Mouse (Mus musculus): Measurements from ENCODE around the gene Mapkap1.

The Mapkap1 gene

DNA sequence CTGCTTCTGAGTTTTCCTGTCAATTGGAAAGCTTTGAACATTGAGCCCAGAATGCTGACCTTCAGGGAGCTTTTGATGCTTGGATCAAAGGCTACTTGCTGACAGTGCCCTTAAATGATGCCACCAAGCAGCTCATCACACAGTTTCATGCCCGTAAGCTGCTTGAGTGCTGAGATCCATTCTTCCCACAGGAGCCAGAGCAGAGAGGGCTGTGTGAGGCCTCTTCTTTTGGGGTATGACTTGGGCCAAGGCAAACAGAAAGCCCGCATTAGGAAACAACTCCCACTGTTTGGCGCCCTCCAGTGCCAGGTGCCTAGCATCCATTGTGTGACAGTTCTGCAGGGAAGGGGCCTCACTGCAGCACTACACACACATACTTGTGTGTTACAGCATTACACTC is 123.5 kb downstream of the Mapkap1 start:
- CTCF ChIA-PET, result no interaction called here

DNA sequence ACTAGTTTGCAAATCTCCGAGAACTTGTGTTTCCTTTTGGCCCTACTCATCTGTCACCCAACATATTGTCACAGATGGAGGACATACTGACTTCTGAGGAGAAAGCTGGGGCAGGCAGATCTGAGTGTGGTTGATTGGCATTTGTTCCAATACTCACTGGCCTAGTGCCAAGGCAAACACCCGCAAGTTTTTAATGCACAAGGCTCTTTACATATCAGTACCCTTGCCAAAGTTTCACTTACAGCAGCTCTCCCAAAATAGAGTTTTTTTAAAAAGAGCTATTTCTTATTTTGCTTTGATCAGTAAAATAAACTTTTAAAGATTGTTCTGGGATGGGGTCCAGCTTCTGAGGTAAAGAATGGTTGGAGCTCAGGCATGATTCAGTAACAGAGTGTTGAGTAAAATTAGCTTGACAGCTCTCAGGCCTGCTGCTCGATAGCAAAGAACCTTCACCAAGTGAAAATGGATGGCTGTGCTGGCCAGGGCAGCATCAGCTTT is 125.3 kb downstream of the Mapkap1 start:
- CTCF ChIA-PET, result no interaction called here

DNA sequence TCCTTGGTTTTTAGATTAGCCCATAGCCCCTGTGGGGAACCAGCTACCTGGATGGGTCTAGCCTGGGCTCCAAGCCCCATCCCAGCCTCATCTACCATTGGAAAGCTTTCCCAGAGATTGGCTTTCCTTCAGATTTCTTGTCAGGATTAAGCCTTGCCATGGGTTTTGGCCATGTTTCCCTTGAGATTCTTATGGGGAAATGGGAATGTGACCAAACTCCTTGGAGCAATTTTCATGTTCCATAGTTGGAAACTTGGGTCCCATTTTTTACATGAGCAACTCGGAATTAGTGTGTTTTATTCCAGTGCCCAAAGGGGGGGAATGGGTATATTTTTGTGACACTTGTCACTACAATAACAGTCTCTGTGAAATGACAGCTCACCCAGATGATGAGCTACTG is 125.8 kb downstream of the Mapkap1 start:
- CTCF ChIA-PET, result interaction anchor here (0.6 kb wide), 1 partner anchor 537 kb away, joined by 3 read pairs; no protein-coding TSS in a partner anchor

DNA sequence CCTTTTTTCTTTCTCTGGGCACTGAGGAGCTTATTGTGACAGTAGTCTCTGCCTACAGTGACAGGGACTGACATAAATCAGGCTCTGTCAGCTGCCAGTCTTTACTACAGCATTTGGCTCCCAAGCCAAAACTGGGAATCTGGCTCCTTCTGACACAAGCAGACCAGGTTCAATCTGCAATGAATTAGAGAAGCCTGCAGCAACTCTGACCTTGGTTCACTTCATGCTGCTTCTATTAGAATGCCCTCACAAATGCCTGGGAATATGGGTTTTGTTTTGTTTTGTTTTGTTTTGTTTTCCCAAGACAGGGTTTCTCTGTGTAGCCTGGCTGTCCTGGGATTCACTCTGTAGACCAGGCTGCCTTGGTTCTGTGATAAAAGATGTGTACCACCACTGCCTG is 126.7 kb downstream of the Mapkap1 start:
- CTCF ChIA-PET, result no interaction called here

DNA sequence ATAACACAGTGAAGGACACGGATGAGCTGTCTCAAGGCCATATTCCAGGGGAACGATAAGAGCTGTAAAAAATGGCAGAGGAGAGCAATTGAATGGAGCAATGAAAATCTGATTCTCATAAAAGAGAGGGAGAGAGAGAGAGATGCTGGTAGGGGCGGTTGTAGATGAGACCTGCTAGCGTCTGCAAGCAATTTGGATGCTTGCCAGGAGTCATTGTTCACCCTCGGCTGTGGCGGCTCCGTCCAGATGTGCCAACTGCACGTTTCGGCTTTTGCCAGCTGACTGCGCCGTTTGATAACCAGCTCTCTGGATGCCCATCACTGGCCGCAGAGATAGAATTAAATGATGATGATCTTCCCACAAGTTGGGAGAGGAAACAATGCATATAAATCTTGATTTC is 128.4 kb downstream of the Mapkap1 start:
- CTCF ChIA-PET, result no interaction called here

DNA sequence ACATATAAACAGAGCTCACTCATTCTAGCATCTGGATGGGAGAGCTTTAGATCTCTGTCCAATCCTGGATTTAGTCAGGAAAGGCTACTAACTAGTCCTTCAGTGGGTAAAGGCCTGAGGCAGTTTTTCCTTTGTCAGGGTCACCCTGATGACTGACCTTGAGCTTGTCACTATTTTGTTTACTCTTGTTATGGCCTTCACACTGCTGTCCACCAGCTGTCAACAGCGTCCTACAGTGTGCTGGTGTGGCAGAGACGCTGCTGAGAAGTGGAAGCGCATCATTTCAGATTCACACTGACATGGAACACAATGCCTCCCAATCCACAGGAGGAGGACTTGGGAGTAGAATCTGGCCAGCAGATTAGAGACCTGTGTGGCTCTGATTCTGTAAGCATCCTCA is 130.8 kb downstream of the Mapkap1 start:
- CTCF ChIA-PET, result no interaction called here

DNA sequence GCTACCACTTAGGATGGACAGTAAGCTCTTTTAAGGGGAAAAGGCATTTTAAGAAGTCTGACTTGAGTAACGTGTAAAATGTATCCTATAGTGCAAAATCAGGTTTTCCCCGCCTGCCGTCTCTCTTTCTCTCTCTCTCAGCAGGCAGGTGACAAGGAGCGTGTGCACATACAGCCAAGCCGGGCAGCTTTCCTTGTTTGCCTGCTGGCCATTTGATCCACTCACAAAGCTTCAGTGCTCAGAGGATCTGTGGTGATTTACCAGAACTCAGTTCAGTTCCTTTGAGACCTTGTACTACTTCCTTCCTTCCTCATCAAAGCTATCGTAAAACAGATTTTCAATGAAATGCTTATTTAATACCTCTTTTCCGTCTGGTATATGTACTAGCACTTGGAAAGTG is 137.0 kb downstream of the Mapkap1 start:
- CTCF ChIA-PET, result no interaction called here

DNA sequence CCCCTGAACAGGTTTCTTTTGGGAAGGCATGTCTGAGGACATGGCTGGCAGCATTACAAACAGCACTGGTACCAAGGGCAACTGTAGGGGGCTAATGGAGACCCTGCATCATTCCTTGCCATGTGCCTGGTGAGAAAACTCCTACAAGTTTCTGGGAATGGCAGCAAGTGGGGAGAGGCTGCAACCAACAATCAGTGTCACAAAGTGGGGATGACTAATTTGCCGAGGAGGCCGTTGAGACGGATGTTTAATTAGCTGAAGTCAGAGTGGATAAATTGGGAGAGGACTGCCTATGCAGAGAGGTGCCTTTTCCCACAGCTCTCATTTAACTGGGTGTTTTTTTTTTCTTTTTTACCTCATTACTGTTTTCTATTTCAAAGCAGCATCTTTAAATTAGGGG is 137.4 kb downstream of the Mapkap1 start:
- CTCF ChIA-PET, result no interaction called here

DNA sequence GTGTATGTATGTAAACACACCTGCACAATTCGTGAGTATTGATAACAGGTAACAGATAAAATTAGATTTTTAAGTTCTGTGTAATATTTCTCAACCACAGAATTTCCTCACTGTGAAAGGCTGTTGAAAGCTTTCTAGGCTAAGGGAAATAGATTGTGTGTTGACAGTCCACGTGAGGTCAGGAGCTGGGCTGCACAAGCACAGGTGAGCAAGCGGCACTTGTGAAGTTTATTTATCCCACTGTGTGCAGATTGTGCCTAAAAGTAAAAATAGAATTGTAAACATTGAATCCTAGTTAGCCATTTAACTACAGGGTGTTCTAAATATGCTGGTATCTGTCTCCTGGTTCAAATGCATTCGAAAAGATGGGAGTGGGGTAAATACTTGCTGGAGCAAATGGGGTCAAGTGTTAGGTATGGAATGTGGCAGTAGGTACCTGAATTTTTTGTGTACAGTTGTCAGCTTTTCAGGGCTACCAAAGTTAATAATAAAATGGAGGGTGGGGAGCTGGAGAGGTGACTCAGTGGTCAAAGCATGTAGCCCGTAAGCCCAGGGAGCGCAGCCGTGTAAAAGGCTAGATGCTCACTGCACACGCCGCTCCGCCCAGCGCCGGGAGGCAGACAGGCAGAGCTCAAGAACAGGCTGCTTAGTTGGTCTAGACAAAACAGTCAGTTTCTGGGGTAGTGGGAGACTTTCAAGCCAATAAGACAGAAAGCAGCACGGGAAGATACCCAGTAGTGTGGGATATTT is 138.2 kb downstream of the Mapkap1 start:
- CTCF ChIA-PET, result no interaction called here

DNA sequence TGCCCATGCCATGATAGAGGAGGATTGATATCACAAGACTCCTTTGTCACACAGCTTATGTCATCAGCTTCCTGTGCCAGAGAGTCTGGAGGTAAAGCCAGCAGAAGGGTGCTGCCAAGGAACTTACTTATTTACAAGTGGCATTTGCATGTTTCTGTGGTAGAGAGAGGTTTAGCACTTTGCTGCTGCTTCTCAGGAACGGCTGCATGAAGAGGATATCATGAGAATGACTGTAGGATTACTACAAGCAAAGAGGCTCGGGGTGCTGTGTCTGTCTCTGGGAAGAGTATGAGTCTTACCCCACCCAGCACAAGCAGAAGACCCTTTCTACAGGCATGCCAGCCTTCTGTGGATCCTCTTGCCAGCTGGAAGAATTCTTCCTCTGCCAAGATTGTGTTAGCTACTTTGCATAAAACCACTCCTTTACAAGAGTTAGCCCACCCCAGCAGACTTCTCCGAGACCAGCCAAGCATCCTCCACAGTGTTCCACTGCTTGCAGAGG is 139.7 kb downstream of the Mapkap1 start:
- CTCF ChIA-PET, result no interaction called here

DNA sequence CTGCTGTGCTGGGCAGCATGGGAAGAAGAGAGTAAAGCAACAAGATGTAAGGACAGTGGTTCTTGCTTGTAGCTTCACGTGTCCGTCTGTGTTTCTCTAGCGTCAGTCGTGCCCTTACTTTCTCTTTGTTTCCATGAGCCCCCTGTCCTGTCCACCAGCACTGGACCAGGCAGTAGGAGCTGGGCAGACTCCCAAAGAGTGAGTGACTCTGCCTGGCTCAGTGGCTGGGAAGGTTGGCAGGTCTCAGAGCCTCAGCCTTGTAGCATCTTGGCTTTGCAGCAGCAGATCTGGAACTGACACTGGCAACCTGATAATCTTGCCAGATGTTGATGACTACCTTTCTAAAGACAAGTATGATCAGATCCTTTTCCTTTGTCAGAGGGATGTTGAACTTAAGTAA is 140.9 kb downstream of the Mapkap1 start:
- CTCF ChIA-PET, result no interaction called here

DNA sequence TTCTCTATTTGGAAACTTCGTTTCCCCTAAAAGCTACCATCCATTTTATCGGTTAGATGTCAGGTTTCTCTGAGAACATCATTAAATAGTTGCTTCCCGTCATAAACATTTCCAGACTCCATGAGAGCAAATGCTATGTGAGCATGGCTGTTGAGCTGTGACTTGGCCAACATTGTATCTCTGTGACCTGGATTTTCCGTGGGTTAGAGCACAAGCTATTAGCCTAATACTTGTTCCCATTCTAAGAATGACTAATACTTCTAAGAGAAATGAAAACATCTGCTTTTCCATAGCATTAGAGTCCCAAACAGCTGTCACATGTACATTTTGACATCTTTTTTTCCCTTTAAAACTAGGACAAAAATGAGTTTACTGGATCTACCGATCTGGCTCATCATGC is 142.4 kb downstream of the Mapkap1 start:
- CTCF ChIA-PET, result no interaction called here

DNA sequence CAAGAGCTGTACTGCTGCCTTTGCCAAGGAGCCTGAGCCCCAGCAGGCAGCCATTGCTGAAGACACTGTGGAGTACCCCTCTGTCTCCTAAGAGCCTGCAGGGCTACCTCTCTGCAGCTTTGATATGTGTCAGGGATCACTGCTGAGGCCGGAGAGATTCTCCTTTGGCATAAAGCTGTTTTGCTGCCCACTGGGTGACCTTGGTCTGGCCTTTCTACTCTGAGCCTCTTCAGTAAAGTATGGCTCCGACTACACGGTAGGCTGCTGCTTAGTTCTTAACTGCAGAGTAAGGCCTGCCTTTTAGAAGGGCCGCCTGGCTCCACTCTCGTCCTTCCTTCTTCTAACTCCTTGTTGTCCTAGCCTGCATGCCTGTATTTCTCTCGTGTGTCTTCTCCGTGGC is 142.9 kb downstream of the Mapkap1 start:
- CTCF ChIA-PET, result no interaction called here

DNA sequence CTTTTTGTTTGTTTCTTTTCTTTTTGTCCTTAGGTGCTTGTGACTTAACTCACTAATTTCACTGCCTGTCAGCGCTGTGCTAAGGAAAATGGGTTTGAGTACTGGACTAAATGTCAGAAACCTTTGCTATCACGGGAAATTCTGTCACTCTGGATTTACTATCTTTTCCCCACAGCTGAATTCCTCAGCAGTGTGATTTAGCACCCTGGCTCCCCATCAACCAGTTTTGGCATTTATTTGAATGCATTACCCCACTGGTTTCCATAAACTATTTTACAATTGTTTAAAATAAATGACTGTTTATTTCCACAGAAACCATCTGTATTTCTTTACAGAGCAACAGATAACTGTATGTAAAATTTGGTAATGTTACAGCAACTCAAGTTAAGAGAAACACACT is 146.2 kb downstream of the Mapkap1 start:
- CTCF ChIA-PET, result no interaction called here

DNA sequence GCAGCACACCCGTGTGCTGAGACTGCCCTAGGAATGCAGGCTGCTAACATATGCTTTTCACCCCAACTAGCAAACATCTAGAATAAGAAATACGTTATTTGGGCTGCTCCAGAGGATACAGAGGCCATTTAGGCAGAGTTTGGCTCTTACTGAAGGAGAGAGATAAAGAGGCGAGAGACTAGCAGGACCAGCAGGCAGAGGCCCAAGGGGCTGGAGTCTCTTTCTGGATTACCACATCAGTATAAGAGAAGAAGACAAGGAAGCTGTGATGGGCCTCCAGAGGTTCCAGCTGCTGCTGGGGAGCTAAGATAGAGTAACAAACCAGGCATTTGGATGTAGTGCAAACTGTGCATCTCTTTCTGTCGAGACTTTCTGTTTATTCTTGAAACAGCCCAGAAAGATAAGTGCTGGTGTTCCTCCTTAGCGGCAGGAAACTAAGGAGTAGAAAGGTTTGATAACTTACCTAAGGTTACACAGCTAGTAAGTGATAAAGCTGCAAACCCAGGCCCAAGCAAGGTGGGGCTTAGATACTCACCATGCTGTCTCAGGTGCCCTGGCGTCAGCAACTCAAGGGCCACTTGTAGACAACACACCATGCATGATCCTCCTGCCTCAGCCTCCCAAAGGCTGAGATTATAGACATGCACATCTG is 147.1 kb downstream of the Mapkap1 start:
- CTCF ChIA-PET, result no interaction called here

DNA sequence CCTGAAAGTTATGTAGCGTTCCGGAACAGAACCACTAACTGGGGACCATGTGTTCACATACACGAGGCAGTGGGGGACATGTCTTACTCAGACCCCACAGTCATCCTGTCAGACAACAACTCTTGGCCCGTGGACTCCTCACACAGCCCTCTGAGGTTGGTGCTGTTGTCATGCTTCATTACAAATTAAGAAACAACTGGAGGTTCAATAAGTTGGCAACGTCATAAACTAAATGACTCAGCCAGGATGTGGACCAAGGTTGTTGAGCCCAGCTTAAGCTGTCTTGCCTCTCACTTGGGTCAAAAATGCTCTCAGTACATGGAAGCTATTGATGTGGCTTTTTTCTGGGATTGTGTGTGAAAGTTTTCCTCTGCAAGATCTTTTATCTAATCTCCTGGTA is 153.6 kb downstream of the Mapkap1 start:
- CTCF ChIA-PET, result no interaction called here

DNA sequence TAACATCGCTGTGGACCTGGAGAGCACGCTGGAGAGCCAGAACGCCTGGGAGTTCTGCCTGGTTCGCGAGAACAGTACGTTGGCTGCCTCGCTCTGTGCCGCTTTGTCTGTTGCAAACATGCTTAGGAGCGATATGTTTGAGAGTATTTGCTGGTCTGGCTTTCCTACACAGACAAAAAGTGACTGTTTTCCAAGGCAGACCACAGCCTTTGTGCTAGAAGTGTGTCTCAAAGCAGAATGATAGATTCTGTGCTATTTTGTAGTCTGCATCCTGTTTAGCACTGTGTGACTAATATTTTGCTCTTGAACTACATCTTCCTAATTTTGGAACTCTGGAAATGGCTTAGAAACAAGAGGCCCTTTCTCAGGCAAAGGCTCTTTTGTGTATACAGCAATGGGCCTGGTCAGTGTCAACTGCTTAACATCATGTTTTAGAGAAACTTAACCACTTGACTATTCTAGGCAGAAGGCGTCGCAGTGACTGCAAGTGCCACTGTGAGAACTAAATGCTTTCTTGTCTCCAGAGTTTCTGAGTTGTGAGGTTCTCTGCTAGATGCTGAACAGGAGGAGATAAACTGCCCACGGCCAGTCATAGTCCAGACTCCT is 156.6 kb downstream of the Mapkap1 start:
- CTCF ChIA-PET, result interaction anchor here (0.6 kb wide), 1 partner anchor 1215 kb away, joined by 4 read pairs; no protein-coding TSS in a partner anchor

DNA sequence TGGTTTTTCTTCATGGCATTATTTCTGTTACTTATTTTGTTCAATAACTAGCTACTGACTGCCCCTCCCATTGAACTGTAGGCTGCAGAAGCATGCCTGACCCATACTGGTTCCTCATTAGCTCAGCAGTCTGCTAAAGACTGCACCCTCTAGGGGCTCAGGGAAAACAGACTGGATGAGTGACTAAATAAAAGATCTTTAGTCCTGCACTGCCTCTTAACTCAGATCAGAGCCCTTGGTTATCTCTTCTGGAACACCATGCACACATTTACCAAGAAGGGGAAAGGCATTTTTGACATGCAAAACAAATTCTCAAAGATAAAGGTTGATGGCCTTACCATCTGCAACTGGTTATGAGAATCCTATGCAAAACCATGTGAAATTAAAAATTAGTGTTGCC is 157.3 kb downstream of the Mapkap1 start:
- CTCF ChIA-PET, result interaction anchor here (0.6 to 0.7 kb wide), 2 partner anchors 141 to 1216 kb away, joined by 3 to 4 read pairs; no protein-coding TSS in a partner anchor

DNA sequence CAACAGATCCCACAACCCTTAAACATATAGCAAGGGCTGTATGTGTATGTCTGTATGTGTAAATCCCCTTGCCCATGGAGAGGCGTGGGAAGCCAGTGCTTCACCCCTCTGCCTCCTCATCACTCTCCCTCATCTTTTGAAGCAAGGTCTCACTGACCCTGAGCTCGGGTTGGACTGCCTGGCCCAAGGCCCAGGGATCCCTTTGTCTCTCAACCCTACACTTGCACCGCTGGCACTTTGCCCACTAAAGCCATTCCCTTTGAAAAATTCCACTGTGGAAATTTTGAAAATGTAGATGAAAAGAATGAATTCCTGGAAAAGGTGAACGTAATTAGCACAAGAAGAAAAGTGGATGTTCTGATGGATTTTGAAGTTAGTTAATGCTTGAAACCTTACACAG is 159.6 kb downstream of the Mapkap1 start:
- CTCF ChIA-PET, result no interaction called here

DNA sequence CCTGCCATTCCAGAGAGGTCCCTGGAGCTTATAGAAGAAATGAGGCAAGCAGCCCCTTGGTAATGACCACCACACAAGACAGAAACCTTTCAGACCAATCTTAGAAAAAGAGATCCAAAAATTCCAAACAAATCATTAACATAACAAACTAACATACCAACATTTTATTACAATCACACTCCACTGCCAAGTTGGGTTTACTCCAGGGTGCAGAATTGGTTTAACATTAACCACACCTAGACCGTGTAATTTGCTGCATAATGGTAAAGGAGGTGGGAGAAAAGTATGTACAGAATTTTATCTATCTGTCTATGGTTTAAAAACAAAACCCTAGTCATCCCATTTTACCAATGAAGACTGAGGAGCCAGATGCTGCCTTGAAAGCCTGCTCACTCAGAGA is 160.0 kb downstream of the Mapkap1 start:
- CTCF ChIA-PET, result no interaction called here

DNA sequence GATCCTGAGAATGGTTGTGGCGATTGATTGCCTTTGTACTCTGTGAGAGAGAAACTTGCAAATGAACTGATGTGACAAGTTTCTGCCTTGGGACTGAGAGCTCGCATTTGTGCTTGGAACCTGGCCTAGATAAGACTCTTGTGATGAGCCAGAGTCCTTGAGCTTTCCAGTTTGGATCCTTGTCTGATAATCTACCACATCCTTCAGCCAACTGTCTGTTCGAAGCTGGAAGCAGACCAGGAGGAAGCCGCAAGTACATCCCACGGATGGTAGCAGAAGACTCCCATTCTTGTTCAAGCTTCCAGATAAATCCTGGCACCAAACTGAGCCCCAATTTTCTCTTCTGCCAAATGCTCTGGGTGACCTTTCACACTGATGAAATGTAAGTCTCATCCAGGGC is 162.6 kb downstream of the Mapkap1 start:
- CTCF ChIA-PET, result no interaction called here

DNA sequence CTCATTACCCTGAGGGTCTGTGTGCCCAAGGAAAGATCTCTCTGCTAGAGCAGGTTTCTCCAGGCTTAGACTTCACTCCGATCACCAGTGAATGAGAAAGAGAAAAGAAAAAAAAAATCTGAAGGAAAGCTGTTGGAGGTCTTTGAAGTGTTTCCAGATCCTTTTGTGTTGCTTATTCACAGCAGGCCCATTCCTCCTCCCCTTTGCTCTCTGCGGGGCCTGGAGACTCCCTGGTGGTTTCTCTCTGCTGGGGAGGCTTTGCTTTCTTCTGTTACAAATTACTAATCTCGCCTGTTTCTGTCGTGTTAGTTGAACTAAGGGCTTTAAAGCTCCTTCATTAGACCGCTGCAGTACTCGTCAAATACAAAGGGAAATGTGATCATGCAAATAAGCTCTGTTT is 163.8 kb downstream of the Mapkap1 start:
- CTCF ChIA-PET, result no interaction called here

DNA sequence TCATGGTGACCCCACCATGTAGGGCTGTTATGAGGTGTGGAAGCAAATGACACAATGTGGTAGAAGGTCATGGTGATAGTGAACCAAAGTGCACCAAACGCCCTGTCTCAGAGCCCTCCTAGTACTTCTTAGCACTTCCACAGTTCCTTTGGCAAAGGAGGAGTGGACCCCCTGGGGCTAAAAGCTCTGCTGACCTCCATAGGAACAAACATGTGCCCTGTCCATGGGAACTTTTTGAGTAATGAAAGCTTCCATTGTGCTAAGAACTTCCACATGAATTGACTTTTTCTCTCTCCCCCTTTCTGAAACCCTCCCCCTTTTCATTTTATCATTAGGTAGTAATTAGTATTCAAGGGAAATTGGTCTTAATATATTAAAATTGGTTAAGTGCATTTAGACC is 164.5 kb downstream of the Mapkap1 start:
- CTCF ChIA-PET, result no interaction called here
